Mouse (Mus musculus) macrophage (primary cell): ENCODE results near the gene Apoa5. TPM values are rescaled to one million over a fixed set of nuclear protein-coding genes. Genes with fewer than 3 reads are reported as not detected.

Experiments used
- H3K27ac ChIP-seq: fragments of 350-480 bp; formaldehyde crosslinking; 2 replicates; pipeline ENCODE4 v1.9.0; 2021
- H3K36me3 ChIP-seq: fragments of 350-480 bp; formaldehyde crosslinking; 2 replicates; pipeline ENCODE4 v1.9.0; 2021; ENCODE audit errors: inconsistent target
- H3K4me3 ChIP-seq: fragments of 350-480 bp; formaldehyde crosslinking; 2 replicates; pipeline ENCODE4 v1.9.0; 2021; ENCODE audit errors: inconsistent target
- H3K79me2 ChIP-seq: fragments of 350-480 bp; formaldehyde crosslinking; 2 replicates; pipeline ENCODE4 v1.9.0; 2021; ENCODE audit errors: inconsistent target
- WGBS: methylation state at CpG from one replicate; pipeline ENCODE4 v1.1.7; 2026; ENCODE audit warnings: inconsistent platforms; ENCODE audit not compliant: missing documents; 5-methylcytosine and 5-hydroxymethylcytosine counted together
- polyA plus RNA-seq: library from polyadenylated mRNA; stranded (reverse); fragments of 250-400 nt; gene quantifications from 3 replicates; pipeline ENCODE4 v1.2.4, GENCODE M21; 2018; ENCODE audit warnings: inconsistent platforms
- total RNA-seq, 78 experiments: library from RNA; depleted of rRNA; stranded (reverse); fragments of 250-400 nt; gene quantifications; 1 replicate in 9 of 78; 2 replicates in 24 of 78; 3 replicates in 43 of 78; 4 replicates in 2 of 78; pipeline ENCODE4 v1.2.4; 2018; ENCODE audit warnings: inconsistent platforms in 56 of 78

Apoa5 gene
- total RNA-seq (2018; cell fraction: chromatin; rRNA removed): not detected
- not detected for total RNA-seq (2018; cell fraction: cytosol; rRNA removed)
- not detected for total RNA-seq (2018; cell fraction: nucleus; rRNA removed)
- polyA plus RNA-seq: not detected in 3 replicates

DNA sequence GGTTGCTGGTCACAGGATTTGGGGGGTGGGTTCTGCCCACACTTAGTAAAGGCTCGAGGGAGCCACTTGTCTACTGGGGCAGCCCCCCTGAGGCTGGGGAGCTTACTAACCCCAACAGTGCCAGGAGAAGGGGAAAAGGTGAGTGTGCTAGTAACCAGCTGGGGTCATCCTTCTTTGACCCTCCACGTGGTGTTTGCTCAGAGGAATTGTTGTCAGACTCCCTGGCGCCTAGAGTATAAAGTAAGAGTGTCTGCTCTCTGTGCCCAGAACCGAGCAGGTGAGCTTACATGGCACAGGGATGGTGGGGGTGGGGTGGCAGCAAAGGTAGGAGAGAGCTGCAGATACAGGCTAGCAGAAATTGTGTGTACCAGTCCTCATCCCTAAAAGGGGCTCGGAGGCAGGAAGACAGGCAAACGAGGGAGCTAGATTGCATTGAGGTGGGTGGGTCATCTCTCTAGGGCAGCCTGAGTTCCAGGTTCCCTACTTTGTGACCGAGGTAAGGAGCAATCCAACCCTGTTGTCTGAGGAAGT, at the start of gene Apoa5:
Gene Apoa5 (plus strand): TSS at position 291 of the 531 bp plus-strand sequence.
- H3K79me2 ChIP-seq: peaks cover 1% of the 10 kb centered on the region
- WGBS: 65% methylated on average over 7 of the region's 7 CpGs
- H3K27ac ChIP-seq: no peak within 1 kb of the TSS
- H3K36me3 ChIP-seq: no peaks in the 10 kb centered on the region
- no peak within 1 kb of the TSS for H3K4me3 ChIP-seq

DNA sequence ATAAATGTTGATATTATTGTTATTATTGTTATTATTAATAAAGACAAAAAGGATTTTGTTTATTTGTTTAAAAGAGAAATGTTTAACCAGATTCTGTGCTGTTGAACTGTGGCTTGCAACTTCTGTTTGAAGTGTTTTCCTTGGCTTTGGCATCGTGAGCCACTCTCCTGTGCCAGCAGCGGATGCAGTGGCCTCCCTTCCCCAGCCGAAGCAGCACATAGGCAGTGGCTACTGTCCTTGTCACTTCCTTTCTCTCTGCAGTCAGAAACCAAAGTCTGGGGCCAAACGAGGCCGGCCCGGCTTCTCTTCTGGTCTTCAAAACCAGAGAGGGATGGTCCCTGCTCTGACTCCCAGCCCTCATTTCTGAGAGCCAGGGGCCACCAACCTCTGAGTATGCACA, 45.3 kb upstream of the Apoa5 start:
- H3K4me3 ChIP-seq: no peak overlapping the region
- no peaks in the 10 kb centered on the region for H3K79me2 ChIP-seq
- H3K36me3 ChIP-seq: peaks cover 36% of the 10 kb centered on the region
- H3K27ac ChIP-seq: no peak overlapping the region
- 94% methylated on average over 6 of the region's 6 CpGs for WGBS

GRCm38 (mm10) chr9:46224101-46224500, 44.3 kb upstream of the Apoa5 start:
- Histone ChIP-seq H3K27ac (no peak overlapping the region), H3K79me2 (no peaks in the 10 kb centered on the region), H3K4me3 (no peak overlapping the region), H3K36me3 (peaks cover 36% of the 10 kb centered on the region)
- WGBS: 93% methylated on average over 3 of the region's 3 CpGs

DNA sequence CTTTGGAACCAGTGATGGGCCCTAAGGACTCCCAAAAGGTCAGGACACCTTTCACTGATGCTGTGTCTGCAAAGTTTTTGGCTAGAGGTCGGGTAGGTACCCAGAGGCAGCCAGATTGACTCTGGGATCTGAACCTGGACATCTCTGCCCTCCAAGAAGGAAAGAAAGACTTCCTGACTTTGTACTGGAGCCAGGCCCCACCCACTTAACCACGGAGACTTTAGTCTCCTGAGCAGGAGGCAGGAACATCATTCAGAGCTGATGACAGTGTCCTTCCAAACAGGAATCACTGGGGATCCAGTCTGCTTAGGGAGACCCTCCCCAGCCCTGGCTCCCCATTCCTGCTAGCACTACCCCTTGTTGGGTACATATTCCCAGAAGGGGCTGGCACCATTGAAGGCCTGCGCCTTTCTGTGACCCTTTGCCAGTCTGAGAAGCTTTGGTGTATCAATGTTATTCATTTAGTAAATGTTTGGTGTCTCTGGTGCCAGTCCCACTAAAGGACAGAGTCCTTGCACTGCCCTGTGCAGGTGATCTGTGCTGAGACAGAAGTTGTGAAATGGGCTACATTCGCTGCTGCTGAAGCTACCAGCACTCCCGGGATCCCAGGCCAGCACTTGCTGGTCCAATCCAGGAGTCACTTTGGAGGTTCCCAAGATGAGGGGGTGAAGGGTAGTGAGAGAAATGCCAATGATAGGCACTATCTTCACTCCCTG, 43.3 kb upstream of the Apoa5 start:
- WGBS: 70% methylated on average over 5 of the region's 5 CpGs
- peaks cover 35% of the 10 kb centered on the region for H3K36me3 ChIP-seq
- no peak overlapping the region for H3K27ac ChIP-seq
- no peak overlapping the region for H3K4me3 ChIP-seq
- H3K79me2 ChIP-seq: no peaks in the 10 kb centered on the region

- WGBS: 92% methylated on average over 3 of the region's 3 CpGs
- no peaks in the 10 kb centered on the region for H3K79me2 ChIP-seq
- H3K36me3 ChIP-seq: peaks cover 15% of the 10 kb centered on the region; the same call in 1 of the 2 replicates
- no peak overlapping the region for H3K4me3 ChIP-seq
- H3K27ac ChIP-seq: no peak overlapping the region
Measured at GRCm38 (mm10) chr9:46227064-46227614, 41.3 kb upstream of the Apoa5 start.

- Histone ChIP-seq H3K79me2 (no peaks in the 10 kb centered on the region), H3K4me3 (no peak within 1 kb of the TSS), H3K36me3 (peaks cover 4% of the 10 kb centered on the region; the same call in 1 of the 2 replicates), H3K27ac (no peak within 1 kb of the TSS)
- 84% methylated on average over 9 of the region's 9 CpGs for WGBS
Measured at GRCm38 (mm10) chr9:46228491-46228890, 39.9 kb upstream of the Apoa5 start, which contains the start of gene Apoa1. Apoa1 (plus strand) TSS chr9:46228580.

DNA sequence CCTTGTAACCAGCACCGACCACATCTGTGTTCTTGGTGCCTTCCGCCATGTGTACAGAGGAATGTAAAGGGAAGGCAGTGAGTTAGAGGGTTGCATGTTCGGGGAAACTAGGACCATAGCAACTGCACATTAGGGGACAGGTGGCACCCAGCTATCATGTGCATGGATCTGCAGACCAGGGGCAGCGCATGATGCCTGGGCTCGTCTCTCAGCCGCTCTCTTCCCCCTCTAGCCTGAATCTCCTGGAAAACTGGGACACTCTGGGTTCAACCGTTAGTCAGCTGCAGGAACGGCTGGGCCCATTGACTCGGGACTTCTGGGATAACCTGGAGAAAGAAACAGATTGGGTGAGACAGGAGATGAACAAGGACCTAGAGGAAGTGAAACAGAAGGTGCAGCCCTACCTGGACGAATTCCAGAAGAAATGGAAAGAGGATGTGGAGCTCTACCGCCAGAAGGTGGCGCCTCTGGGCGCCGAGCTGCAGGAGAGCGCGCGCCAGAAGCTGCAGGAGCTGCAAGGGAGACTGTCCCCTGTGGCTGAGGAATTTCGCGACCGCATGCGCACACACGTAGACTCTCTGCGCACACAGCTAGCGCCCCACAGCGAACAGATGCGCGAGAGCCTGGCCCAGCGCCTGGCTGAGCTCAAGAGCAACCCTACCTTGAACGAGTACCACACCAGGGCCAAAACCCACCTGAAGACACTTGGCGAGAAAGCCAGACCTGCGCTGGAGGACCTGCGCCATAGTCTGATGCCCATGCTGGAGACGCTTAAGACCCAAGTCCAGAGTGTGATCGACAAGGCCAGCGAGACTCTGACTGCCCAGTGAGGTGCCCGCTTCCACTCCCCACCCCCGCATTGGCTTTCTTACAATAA, 38.6 kb upstream of the Apoa5 start:
- Histone ChIP-seq H3K4me3 (no peak overlapping the region), H3K79me2 (no peaks in the 10 kb centered on the region), H3K27ac (no peak overlapping the region), H3K36me3 (no peaks in the 10 kb centered on the region)
- 22% methylated on average over 36 of the region's 37 CpGs for WGBS

DNA sequence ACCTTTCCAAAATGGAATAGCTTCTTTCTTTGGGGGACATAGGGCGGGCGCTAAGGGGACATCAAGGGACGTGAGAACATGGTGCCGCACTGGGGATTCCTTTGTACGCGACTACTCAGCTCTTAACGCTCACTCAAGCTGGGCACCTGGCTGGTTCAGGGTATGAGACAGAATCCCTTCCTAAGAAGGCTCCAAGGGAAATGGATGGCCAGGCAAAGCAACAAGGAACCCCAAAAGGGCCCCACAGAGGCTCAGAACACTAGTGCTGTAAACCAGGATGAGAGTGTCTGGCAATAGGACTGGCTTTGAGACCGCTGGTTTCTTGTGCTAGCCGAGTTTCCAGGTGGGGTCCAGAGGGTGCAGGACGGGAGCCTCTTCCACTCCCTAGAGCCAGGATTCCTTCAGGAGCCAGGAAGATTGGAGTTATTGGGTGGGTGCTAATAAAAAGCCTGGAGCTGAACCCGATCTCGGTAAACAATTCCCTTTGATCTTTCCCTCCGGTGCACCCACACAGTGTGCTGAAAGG, 37.9 kb upstream of the Apoa5 start:
- 46% methylated on average over 13 of the region's 13 CpGs for WGBS
- H3K79me2 ChIP-seq: no peaks in the 10 kb centered on the region
- H3K4me3 ChIP-seq: no peak overlapping the region

GRCm38 (mm10) chr9:46235196-46235595, 33.2 kb upstream of the Apoa5 start:
- WGBS: 94% methylated on average over 6 of the region's 6 CpGs

More for the DNA sequence above, 37.9 kb upstream of the Apoa5 start:
- no peaks in the 10 kb centered on the region for H3K36me3 ChIP-seq
- no peak overlapping the region for H3K27ac ChIP-seq

GRCm38 (mm10) chr9:46235596-46235648, 33.0 kb upstream of the Apoa5 start, which contains the start of gene Apoc3:
Apoc3 (minus strand) TSS chr9:46235636.
- Histone ChIP-seq H3K4me3 (no peak within 1 kb of the TSS), H3K27ac (no peak within 1 kb of the TSS), H3K79me2 (no peaks in the 10 kb centered on the region), H3K36me3 (no peaks in the 10 kb centered on the region)

More at GRCm38 (mm10) chr9:46235196-46235595, 33.2 kb upstream of the Apoa5 start:
- Histone ChIP-seq H3K79me2 (no peaks in the 10 kb centered on the region), H3K36me3 (no peaks in the 10 kb centered on the region), H3K27ac (no peak overlapping the region), H3K4me3 (no peak overlapping the region)

DNA sequence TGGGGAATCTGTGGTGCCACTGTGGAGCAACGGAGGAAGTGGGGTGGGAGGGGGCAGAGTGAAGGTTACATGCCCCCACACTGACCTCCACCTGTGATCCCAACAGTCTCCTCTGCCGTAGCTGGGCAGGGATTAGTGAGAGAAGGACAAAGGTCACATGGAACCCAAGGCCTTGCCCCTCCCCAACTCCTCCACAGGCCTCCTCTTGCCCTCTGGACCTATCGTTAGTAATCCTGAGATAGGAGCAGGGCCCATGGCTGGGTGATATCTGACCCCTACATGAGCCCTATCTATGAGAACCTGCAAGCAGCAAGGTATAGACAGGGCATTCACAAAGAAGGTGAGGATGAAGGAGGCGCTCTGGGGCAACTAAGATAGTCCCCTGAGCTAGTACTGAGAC, 32.8 kb upstream of the Apoa5 start:
- H3K4me3 ChIP-seq: no peak overlapping the region
- 96% methylated on average over 4 of the region's 4 CpGs for WGBS
- H3K79me2 ChIP-seq: no peaks in the 10 kb centered on the region
- no peak overlapping the region for H3K27ac ChIP-seq
- H3K36me3 ChIP-seq: no peaks in the 10 kb centered on the region

DNA sequence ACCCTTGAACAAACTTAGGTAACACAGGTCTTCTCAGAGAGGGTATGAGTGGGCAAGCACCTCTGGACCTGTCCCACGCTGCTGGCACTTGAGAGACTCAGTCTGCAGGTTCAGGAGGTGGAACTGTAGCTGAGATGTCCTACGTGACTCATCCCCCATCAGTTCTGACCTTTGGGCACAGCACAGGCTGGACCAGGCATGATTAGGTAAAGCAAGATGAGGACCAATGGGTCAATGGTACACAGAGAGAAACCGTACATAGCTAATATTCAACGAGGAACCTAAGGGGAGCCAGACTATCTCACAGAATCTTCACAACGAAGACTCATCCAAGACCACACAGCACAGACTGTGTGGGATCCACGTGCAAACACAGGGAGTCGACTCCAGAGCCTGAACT, 29.6 kb upstream of the Apoa5 start:
- Histone ChIP-seq H3K27ac (no peak overlapping the region), H3K36me3 (no peaks in the 10 kb centered on the region), H3K4me3 (no peak overlapping the region), H3K79me2 (no peaks in the 10 kb centered on the region)
- WGBS: 88% methylated on average over 7 of the region's 7 CpGs

- no peaks in the 10 kb centered on the region for H3K79me2 ChIP-seq
- no peak within 1 kb of the TSS for H3K27ac ChIP-seq
- H3K4me3 ChIP-seq: no peak within 1 kb of the TSS
- no peaks in the 10 kb centered on the region for H3K36me3 ChIP-seq
- WGBS: 63% methylated on average over 6 of the region's 7 CpGs
Measured at GRCm38 (mm10) chr9:46240526-46241153, 27.8 kb upstream of the Apoa5 start, which contains the start of gene Apoa4. Apoa4 (plus strand) TSS chr9:46240696.

DNA sequence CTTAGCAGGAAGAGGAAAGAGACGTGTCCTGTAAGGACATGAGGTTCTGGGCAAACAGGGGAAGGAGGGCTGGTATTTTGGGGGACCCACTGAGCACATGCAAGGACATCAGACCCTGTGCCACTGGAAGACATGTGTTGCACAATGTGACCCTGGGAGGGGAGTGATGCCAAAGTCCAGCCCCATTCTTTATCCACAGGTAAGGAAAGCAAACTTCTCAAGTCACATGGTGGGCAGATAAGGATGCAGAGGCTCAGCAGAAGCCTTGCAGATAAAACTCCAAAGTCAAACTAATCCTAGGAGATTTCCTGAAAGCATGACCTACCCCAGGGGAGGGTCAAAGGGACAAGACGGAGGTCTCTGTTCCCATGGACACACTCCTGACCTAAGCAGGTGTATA, 26.6 kb upstream of the Apoa5 start:
- 76% methylated on average over 2 of the region's 2 CpGs for WGBS
- Histone ChIP-seq H3K4me3 (no peak overlapping the region), H3K79me2 (no peaks in the 10 kb centered on the region), H3K27ac (no peak overlapping the region), H3K36me3 (no peaks in the 10 kb centered on the region)
